Mouse (Mus musculus) stomach, postnatal 0 days (tissue): ENCODE measurements around the gene Zfp512. TPM values are rescaled to one million over a fixed set of nuclear protein-coding genes. Genes with fewer than 3 reads are reported as not detected.
"Not testable (repeated sequence)": the region's sequence is repeated elsewhere in the genome, so short reads cannot be mapped to it uniquely, and the experiment has no call there.

Source experiments
- ATAC-seq: fragments of 200-750 bp; cut with Nextera tagmentation; 2 replicates; pipeline ENCODE4 v1.8.0; 2017; ENCODE audit not compliant: low FRiP score, low TSS enrichment
- DNase-seq: peaks from one replicate; pipeline ENCODE4 v3.0.0-alpha.2; 2016; ENCODE audit warnings: low spot score
- H3K27ac ChIP-seq: fragments of 300-500 bp; sonication (generic); replicated peaks from 2 replicates; pipeline ENCODE4 v1.5.1; 2014; ENCODE audit warnings: mild to moderate bottlenecking, control low read depth
- H3K27me3 ChIP-seq: fragments of 300-500 bp; sonication (generic); 2 replicates; pipeline ENCODE4 v1.6.1; 2014; ENCODE audit warnings: low read length; ENCODE audit not compliant: control insufficient read depth, insufficient read depth
- H3K36me3 ChIP-seq: fragments of 300-500 bp; sonication (generic); 2 replicates; pipeline ENCODE4 v1.6.1; 2014; ENCODE audit warnings: low read length, mixed read lengths; ENCODE audit not compliant: control insufficient read depth, insufficient read depth
- H3K4me1 ChIP-seq: fragments of 300-500 bp; sonication (generic); replicated peaks from 2 replicates; pipeline ENCODE4 v1.6.1; 2014; ENCODE audit warnings: antibody characterized with exemption; ENCODE audit not compliant: control insufficient read depth, insufficient read depth
- H3K4me2 ChIP-seq: fragments of 300-500 bp; sonication (generic); replicated peaks from 2 replicates; pipeline ENCODE4 v1.6.1; 2014; ENCODE audit warnings: low read depth, mild to moderate bottlenecking, control low read depth, moderate library complexity
- H3K4me3 ChIP-seq: fragments of 300-500 bp; sonication (generic); 2 replicates; pipeline ENCODE4 v1.5.1; 2014; ENCODE audit warnings: low read depth, low read length, control low read depth
- H3K9ac ChIP-seq: fragments of 300-500 bp; sonication (generic); 2 replicates; pipeline ENCODE4 v1.6.1; 2014; ENCODE audit warnings: mild to moderate bottlenecking, low read length, control low read depth, mixed read lengths
- H3K9me3 ChIP-seq: fragments of 300-500 bp; sonication (generic); 2 replicates; pipeline ENCODE4 v1.6.1; 2016; ENCODE audit warnings: low read length; ENCODE audit not compliant: control insufficient read depth
- CTCF ChIP-seq: IDR thresholded peaks from 2 replicates; pipeline ENCODE4 v1.5.1; 2016; ENCODE audit warnings: antibody characterized with exemption, low read depth, mild to moderate bottlenecking, moderate library complexity
- EP300 ChIP-seq: optimal IDR thresholded peaks from 2 replicates; pipeline ENCODE3; 2016; ENCODE audit warnings: antibody characterized with exemption
- WGBS: fragments of 180-500 bp; shearing (Covaris S2); extraction: QIAGEN DNeasy Blood & Tissue Kit; methylation state at CpG from one replicate; pipeline ENCODE4 v1.1.7; 2014; 5-methylcytosine and 5-hydroxymethylcytosine counted together
- polyA plus RNA-seq: library from polyadenylated mRNA; unstranded; fragments of >200 nt; fragmentation: Nextera tagmentation; extraction: Ambion mirVana; gene quantifications from 2 replicates; pipeline ENCODE4 v1.2.1, GENCODE M21; 2015

The Zfp512 gene
- 13.3 and 15.7 TPM in 2 replicates for polyA plus RNA-seq

DNA sequence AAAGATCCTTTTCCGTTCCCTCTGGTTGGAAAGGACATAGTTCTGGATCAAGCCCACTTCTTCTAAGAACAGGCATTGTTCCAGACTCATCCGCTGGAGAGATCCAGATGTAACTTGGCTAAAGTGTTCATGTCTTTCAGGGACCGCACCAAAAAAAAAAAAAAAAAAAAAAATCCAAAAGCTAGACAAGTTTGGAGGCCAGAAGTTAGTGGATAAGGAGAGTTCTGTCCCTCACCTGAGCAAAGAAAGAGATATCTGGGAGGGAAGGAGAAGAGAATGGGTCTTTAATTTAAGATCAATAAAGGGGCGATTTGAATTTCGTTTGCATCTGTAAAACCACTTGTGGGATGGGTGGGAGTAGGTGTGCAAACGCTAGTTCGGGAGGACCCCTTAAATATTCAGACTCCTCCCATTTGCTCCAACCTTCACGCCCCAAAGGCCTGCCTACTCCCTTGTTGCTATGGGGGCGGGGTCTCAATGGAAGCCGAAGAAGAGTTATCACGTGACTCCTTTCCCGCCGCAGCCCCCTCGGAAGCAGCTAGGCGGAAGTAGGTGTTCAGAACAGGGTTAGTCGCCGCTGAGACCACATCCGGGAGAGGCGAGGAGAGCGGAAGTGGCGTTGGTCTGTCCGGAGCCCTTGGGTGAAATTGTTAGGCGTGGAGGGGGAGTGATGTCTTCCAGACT, at the start of gene Zfp512:
TSS of gene Zfp512 (plus strand) at position 554 of the 684 bp plus-strand sequence.
- 5% methylated on average over 23 of the region's 23 CpGs for WGBS
- no peak for TF ChIP-seq CTCF
- no peak for TF ChIP-seq EP300
- Histone ChIP-seq H3K4me1 (no peaks in the 10 kb centered on the region; the same call in 1 of the 2 replicates), H3K9ac (peak within 1 kb of the TSS; percentile 61), H3K9me3 (no peaks in the 10 kb centered on the region), H3K27ac (peak within 1 kb of the TSS; percentile 49), H3K36me3 (no peaks in the 10 kb centered on the region), H3K4me2 (peak within 1 kb of the TSS; percentile 63), H3K4me3 (peak within 1 kb of the TSS; percentile 54), H3K27me3 (no peaks in the 10 kb centered on the region)
- ATAC-seq (peak; percentile 99), DNase-seq (peak; percentile 94)

DNA sequence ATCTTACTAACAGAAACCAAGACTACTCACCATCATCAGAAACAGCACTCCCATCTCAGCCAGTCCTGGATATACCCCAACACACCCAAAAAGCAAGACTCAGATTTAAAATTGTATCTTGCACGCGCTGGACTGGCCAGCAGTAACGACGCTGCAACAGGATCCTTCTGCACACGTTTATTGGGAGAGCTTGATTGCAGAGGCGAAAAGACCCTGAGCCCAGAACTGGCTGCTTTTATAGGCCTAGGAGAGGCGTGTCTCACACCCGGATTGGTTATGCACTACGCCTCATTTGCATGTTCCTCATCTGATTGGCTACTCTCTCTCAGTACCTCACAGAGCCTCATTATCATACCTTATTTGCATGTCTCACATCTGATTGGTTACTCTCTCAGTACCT, 17.5 kb upstream of the Zfp512 start:
- not testable (repeated sequence) for H3K27me3 ChIP-seq, H3K4me2 ChIP-seq, H3K9ac ChIP-seq, H3K4me1 ChIP-seq, DNase-seq, H3K27ac ChIP-seq, H3K4me3 ChIP-seq, ATAC-seq, H3K9me3 ChIP-seq, H3K36me3 ChIP-seq
- WGBS, result 94% methylated on average over 9 of the region's 9 CpGs

DNA sequence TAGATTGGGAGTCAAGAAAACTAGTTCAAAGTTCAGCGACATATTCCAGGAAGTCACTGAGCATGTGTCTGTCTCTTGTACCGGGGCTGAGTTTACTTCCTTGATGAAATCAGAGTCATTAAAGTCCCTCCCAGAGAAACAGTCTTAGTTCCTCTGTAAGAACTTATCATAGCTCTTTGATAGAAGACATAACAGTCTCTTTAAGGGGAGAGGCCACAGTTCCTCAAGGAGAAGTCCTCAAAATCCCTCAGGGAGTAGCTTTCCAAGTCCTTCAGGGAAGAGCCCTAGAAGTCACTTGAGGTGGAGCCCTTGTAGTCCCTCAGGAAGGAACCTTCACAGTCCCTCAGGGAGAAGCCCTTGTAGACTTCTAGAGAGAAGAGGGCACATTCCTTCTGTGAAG, 895 bp upstream of the Zfp512 start:
- DNase-seq (no peak), ATAC-seq (peak; percentile 20; the same call in 1 of the 2 replicates)
- Histone ChIP-seq H3K4me2 (no peak overlapping the region; the same call in 1 of the 2 replicates), H3K9me3 (no peaks in the 10 kb centered on the region), H3K27me3 (no peaks in the 10 kb centered on the region), H3K4me1 (no peaks in the 10 kb centered on the region; the same call in 1 of the 2 replicates), H3K9ac (no peak overlapping the region), H3K4me3 (no peak overlapping the region), H3K27ac (no peak overlapping the region; the same call in 1 of the 2 replicates), H3K36me3 (no peaks in the 10 kb centered on the region)
- TF ChIP-seq EP300 (no peak), CTCF (no peak)
- WGBS, result 66% methylated on average over 2 of the region's 2 CpGs

DNA sequence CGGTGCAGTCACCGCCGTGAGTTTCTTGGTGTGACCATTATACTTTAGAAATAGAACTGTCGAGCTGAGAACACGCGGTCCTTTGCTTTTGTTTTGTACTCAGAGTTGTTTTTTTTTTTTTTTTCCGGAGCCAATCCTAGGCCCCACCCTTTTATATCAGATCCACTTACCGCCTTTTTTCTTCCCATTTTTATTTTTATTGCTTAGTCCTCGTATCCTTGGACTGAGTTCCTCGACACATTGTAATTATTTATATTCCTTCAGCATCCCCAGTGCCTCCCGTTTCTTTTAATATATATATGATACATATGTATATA, 289 bp downstream of the Zfp512 start:
- Histone ChIP-seq H3K9me3 (no peaks in the 10 kb centered on the region), H3K27me3 (no peaks in the 10 kb centered on the region), H3K27ac (peak overlapping the region; percentile 49; the same call in 1 of the 2 replicates), H3K36me3 (no peaks in the 10 kb centered on the region), H3K9ac (peak overlapping the region; percentile 51; the same call in 1 of the 2 replicates), H3K4me2 (peak overlapping the region; percentile 63), H3K4me3 (peak overlapping the region; percentile 54), H3K4me1 (no peaks in the 10 kb centered on the region; the same call in 1 of the 2 replicates)
- TF ChIP-seq CTCF (no peak), EP300 (no peak)
- no peak for DNase-seq
- WGBS, result under 1% methylated on average over 11 of the region's 11 CpGs
- no peak for ATAC-seq

DNA sequence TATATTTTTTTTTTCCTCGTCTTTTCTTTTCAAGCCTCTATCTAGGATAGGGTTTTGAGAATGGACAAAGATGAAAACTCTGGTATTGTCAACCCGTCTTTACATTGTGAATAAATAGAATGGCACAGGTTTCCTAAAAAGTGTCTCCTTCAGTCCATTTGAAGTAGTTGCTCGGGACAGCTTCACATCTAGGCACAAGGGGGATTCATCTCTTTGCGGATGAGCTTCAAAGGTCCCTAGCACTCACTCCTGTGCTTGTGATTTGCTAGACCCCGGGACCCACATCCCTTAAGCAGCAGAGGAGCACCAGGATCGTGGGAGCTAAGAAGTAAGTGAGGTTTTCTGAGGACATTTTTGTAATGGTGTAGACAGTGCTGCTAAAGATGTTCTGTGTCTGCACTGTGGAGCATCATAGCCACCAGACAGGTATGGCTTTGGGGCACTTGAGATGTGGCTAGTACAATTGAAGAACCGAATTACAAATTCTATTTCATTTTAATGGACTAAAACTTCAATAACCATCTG, 717 bp downstream of the Zfp512 start:
- no peak overlapping the region; the same call in 1 of the 2 replicates for H3K27ac ChIP-seq
- DNase-seq, result no peak
- peak overlapping the region; percentile 54 for H3K4me3 ChIP-seq
- TF ChIP-seq CTCF, result no peak
- no peak for TF ChIP-seq EP300
- H3K4me2 ChIP-seq, result peak overlapping the region; percentile 63
- H3K27me3 ChIP-seq, result no peaks in the 10 kb centered on the region
- H3K9me3 ChIP-seq, result no peaks in the 10 kb centered on the region
- no peaks in the 10 kb centered on the region for H3K36me3 ChIP-seq
- WGBS, result 10% methylated on average over 7 of the region's 7 CpGs
- ATAC-seq, result no peak
- H3K4me1 ChIP-seq, result no peaks in the 10 kb centered on the region; the same call in 1 of the 2 replicates
- H3K9ac ChIP-seq, result peak overlapping the region; percentile 61

DNA sequence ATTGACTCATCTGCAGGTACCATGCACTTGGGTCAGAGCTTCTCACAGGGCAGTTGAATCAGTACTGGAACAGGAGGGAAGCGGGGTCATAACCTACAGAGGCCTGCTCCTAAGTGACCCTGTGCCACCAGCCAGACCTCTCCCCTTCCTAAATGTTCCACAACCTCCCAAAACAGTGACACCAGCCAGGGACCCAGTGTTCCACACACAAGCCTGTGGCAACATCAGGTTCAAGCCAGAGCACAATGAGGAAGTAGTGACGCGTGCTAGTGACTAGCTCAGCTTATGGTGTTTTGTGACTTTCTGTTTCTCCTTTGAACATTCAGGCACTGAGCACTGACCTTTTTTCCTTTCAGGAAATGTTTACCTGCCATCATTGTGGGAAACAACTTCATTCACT, 15.6 kb downstream of the Zfp512 start:
- H3K27me3 ChIP-seq, result no peaks in the 10 kb centered on the region
- H3K36me3 ChIP-seq, result peaks cover 19% of the 10 kb centered on the region; the same call in 1 of the 2 replicates
- no peak overlapping the region for H3K4me3 ChIP-seq
- DNase-seq, result no peak
- TF ChIP-seq EP300 (no peak), CTCF (no peak)
- no peak for ATAC-seq
- H3K27ac ChIP-seq, result no peak overlapping the region
- no peaks in the 10 kb centered on the region for H3K4me1 ChIP-seq
- H3K9me3 ChIP-seq, result no peaks in the 10 kb centered on the region
- WGBS, result 85% methylated on average over 3 of the region's 3 CpGs
- no peak overlapping the region for H3K4me2 ChIP-seq
- no peak overlapping the region for H3K9ac ChIP-seq
